Mouse (Mus musculus): ENCODE data around the gene Usp35. TPM values are rescaled to one million over a fixed set of nuclear protein-coding genes. Genes with fewer than 3 reads are reported as not detected.

Gene Usp35
- total RNA-seq, 1 experiment from 2014 or later = 9.4 TPM

DNA sequence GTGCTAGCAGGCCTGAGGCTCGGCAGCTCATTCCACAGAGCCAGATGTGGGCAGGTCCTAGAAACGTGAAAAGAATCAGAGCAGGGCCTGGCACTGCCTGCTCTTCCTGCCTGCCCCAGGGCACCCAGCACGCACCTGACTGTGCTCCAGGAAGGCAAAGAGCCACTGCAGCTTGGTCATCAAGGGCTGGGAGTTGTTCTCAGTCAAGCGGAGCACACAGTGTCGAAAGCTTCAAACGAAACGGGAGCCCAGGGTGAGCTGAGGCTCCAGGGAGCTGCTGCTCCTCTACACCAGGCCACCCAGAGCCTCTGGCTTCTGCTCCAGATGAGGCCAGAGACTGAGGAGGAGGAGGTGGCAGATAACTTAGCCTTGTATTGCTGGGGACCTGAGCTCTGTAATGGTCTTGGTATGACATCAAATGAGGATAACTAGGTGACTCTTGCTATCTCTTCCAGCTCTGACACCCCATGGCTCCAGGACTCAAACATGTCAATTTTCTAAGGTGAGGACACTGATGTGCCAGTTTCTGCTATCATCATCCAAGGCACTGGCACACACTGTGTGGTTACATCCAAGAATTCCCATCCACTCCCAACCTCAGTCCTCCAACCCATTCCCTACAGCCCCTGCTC lies 18.3 kb downstream of the Usp35 start:
- DNase-seq = no peak

DNA sequence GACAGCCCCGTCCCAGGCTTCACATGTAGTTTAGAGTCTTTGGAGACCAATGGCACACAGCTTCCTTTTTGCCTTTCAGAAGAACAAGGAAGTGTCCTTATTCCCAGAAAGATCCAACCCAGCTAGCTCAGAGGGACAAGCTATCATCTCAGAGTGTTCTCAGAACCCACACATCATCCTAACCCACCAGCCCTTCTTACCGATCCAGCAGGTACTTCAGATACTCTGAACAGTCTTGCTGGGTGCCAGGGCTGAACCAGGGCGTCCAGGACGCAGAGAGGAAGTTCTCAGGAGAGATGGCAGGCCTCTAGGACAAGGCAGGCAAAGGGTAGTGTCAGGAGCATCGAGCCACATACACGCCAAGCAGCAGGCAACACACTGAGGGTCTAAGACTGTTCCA lies 19.0 kb downstream of the Usp35 start:
- no peak for DNase-seq

DNA sequence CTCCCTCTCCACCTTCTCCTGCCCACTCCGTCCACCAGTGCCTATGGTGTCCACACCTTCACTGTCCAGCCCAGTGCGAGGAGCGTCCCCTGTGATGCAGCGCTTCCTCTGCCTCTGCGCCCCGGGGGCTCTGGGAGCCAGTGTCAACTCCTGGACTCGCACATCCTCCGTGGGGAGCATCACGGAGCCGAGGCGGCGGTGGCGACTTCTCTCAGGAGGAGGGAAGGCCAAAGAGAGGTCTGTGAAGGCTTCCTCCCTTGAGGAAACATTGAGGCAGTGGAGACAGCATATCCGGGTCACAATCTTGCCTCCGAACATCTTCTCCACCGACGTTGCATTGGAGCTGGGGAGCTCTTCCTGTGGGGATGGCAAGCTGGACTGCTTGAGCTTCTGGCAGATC lies 19.6 kb downstream of the Usp35 start:
- no peak for DNase-seq

DNA sequence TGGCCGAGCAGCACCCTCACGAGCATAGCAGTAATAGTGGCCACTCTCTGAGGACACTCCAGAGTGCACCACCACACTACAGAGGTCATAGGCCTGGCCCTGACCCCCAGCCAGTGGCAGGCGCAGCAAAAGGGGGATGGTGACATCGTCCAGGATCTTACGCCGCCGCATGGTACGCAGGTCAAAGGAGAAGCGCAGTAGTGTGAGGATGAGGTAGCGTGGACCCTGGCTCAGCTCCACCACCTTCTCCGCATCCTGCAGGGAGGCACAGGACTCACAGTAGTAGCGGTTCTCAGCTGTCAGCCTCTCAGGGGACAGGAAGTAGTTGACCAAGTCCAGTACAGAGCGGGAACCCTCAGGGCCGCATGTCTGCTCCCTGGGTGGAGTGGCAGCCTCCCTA lies 20.2 kb downstream of the Usp35 start:
- no peak for DNase-seq

DNA sequence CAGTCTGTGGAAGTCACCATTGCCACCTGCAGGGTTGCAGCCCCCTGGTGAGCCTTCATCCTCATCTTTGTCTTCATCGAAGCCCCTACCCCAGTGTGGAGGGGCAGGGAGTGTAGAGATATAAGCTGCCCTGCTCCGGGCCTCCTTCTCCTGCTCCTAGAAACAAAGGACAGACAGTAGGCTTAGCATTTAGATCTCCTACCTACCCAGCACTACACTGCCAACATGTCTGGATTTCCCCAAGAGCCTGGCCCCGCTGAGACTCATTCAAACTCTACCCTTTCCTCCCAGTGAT lies 21.5 kb downstream of the Usp35 start:
- no peak for DNase-seq

DNA sequence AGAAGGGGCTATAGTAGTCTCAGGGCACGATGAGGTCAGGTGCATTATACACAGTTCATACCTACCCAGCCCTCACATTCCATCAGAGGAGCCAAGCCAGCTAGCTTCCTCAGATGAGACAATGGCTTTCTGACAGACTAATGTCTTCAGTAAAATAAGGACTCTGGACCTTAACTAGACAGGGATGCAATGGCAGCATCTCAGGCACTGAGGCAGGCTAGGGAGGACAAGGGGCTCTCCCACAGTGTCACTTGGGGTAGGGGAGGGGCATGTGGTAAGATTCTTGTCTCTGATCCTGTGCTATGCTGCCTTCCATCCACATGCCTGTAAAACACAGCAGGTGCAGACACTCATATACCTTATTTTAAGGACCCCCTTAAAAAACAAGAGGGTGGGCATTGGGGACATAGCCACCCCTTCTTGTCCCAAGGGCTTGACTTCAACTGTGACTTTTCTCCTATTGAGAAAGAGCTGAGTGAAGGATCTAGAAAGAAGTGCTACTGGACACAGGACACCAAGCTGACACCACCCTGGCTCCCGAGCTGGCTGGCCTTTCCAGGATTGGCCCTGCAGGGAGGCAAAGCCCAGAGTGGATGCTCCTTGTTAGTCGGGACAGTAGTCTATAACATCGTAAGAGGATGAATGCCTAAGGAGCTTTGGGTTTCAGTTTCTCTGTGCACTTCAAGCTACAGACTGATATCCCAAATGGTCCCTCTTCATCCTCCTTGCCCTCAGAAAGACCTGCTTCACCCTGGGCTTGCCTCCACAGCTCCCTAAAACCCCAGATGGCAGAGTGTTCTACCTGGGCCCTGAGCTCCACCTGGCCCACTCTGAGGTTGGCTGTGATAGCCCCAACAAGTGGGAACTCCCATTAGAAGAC lies 22.1 kb downstream of the Usp35 start:
- DNase-seq = no peak

DNA sequence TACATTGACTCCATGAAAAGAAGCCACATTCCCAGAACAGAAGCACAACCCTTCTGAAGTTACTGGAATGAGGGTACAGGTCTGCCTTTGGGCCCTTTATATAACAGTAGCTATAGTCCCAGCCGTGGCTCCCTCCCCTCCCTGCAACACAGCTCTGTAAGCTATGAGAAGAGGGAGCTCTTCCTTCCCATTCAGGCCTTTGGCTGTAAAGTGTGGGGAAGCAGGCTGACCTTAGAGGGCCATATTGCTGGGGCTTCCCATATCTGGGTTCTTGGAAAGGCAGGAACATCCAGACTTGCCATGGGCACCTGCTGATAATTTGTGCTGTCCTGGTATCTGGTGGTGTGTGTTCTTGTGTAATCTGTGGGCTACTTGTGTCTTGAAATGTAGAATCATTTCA lies 24.3 kb downstream of the Usp35 start:
- DNase-seq = no peak

DNA sequence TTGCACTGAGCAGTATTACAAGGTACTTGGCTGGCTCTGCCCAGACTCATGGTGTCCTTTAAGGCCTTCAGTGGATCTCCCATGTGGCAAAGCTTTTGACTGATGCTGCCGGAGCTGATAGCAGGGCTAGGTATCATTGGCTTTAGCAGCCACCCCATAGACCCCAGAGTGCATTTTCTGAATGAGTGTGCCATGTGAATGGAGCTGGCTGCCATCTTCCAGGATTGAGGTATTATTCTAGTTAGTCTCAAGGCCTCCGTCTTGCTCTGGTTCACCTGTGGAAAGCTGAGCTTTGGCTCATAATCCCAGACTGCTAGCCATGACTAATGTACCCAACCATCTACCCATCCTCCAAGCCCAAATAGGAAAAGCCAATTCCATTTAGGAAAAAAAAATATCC lies 25.0 kb downstream of the Usp35 start:
- no peak for DNase-seq

DNA sequence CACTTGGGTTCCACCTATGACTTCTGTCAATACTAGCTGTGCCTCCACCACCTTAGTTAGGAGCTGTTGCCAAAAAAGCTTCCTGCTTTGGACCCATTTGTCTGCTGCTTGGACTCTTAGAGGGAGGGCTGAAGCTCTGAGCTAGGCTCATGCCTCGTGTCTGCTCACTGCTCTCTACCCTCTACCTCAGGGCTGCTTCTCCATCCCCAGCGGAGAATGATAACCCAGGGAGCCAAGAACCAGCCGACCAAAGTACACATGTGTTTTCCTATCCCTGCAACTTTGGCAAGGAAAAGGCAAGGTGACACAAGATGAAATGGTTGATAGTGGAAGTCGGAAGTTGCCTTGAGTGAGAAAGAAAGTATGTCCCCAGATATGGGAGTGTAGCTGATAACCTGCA lies 26.6 kb downstream of the Usp35 start:
- DNase-seq = no peak

DNA sequence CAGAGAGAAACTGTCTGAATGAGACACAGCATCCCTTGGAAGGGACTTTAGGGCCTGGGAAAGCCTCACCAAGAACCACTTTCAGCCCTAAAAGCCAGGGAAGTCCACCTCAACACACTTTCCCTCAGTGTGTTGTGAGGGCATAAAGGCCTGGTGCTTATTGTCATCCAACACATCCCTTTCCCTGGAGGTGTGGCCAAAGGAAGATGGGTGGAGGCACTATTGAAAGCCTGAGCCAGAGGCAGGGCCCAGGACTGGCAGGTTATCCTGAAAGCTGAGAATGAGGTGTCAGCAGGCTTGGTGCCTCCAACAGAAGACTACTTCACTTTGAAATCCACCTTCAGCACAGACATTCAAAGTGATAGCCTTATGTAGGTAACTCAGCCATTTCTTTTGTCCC lies 27.3 kb downstream of the Usp35 start:
- no peak for DNase-seq

DNA sequence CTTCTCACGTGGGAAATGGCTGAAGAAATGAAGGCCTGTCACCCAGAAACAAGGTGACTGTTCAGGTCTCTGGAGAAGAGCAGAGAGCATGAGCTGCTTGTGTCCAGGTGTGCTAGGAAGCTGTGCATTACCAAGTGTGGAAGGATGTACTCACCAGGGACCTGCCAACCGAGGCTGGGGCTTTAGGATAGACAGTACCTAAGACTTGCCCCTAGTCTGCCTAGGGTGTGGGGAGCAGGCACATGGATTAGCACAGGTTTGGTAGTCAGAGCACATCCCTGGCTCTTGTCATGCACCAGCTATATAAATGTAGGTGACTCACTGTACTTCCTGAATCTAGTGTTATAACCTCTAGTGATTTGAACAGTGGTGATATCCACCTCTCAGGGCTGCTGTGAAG lies 28.2 kb downstream of the Usp35 start:
- no peak for DNase-seq

DNA sequence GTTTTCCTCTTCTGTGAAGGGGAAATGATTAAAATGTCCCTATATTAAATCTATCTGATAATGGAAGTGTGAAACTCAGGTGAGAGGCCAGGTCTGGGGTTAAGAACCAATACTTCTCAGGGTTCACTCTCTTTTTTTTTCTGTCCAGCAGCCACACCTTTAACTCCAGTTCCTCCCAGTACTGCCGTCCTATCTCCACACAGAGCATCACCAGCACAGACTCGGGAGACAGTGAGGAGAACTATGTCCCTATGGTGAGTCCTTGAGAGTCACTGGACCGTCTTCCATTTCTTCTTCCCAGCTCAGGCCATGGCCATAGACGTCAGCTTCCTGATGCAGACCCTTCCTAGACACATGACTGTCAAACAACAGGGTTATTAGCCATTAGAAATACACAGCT lies 28.9 kb downstream of the Usp35 start:
- no peak for DNase-seq

DNA sequence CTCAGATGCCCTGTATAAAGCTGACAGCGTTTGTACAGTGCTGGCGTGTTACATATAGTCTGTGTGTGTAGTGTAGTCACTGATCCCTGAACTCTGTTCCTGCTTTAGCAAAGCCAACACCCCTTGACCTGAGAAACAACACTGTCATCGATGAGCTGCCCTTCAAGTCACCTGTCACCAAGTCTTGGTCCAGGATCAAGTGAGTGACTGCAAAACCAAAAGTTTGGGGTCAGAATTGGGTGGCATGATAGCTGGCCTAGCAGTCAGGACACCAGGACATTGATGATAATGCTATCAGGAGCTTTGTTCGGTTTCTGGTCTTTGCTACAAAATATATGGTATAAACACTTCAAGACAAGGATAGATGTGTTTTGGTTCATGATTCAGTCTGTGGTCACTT lies 29.6 kb downstream of the Usp35 start:
- DNase-seq = no peak

DNA sequence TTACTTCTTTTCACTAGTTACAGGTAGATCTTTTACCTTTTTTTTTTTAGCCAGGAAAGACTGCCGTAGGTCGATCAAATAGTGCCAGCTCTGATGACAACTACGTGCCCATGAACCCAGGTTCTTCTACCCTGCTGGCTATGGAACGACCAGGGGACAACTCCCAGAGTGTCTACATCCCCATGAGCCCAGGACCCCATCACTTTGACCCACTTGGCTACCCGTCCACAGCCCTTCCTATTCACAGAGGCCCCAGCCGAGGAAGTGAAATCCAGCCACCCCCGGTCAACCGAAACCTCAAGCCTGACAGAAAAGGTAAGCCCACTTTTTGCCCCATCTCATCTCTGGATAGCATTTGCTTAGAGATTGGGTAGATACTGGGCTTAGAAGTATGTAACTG lies 30.5 kb downstream of the Usp35 start:
- DNase-seq = no peak

DNA sequence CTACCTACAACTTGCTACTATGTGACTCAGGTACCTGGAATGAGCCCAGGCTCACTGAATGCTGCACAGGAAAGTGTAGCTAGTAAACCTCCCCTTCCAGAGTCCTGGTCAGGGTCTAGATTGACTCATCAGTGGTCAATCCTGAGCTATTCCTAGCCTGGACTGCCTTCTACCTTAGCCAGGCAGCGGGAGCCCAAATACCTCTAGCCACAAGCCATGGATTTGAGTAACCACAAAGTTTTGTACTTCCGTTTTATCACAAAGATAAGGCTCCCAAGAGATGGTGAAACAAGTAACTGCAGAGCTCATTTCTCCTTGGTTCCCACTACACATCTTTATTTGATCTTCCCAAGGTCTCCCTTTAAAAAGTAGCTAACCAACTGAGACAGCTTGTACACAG lies 30.9 kb downstream of the Usp35 start:
- DNase-seq = no peak

DNA sequence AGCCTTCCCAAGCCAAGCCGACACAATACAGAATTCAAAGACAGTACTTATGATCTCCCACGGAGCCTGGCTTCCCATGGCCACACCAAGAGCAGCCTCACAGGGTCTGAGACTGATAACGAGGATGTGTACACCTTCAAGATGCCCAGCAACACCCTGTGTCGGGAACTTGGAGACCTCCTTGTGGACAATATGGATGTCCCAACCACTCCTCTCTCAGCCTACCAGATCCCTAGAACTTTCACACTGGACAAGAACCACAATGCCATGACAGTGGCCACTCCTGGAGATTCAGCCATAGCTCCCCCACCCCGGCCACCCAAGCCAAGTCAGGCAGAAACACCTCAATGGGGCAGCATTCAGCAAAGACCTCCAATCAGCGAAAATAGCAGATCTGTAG lies 32.9 kb downstream of the Usp35 start:
- no peak for DNase-seq

DNA sequence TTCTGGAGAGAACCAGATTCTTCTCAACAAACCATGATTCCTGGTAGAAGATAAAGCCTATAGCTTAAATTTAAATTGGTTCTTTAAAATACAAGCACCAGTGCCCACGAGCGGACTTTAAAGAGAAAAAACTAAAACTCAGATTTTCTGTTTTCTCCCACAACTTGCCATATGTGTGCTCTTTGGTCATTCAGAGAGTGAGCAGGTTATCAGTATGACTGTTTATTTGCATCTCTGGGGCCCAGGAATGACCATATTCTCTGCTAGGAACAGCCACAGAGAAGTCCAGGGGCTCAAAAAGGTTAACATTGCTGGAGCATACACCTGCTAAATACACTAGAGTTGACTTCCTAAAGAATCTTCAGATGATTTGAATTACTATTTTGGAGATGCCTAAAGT lies 33.5 kb downstream of the Usp35 start:
- no peak for DNase-seq

DNA sequence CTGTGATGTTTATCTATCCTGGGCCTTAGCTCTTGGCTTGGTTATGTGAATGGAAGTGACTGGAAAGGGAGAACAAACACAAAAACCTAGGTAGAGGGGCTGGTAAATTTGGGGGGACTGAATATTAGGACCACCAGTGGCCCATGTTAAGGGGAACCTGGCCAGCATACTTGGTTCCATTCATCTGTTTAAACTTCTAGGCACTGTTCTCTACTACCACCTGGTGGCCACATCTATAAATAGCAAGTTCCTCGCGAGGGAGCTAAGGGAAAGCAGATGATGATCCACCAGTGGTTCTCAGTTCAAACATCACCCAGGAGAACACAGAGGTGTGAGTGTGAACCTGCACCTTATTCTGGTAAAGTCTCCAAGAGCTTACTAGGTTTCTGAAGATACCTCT lies 34.4 kb downstream of the Usp35 start:
- DNase-seq = peak; percentile 32

DNA sequence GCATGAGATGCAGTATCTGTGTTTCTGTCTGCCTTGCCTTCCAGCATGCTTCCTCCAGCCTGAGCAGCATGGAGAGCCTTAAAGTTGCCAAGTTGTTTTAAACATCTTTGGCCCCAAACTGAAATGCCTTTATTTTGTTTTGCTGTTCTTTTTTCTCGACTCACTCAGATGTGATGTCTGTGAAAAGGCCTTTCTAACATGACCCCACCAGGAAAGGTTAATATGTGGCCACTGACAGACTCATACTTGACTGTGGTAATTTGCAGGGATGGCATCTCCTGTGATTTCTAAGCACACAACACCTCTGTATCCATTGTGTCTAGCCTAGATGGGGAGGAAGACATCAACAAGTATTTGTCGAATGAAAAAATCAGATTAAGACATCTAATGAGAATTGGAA lies 34.8 kb downstream of the Usp35 start:
- DNase-seq = no peak

DNA sequence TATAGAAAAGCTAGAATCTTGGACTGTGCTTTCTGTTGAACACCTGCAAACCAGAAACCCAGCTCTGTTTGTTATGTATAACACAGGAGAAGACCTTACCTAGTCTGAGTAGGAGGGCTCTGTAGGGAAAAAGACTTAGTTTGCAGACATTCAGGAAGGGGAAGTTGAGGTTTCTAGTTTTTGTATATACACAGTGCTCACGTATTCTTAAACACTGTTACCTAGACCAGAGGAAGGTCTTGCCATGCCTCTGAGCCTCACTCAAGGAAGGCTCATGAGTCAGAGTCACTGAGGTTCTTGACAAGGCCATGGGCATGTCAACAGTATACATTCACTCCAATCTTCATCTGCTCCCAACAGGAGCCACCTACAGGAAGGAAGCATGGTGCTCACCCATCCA lies 60.8 kb downstream of the Usp35 start:
- DNase-seq = no peak

DNA sequence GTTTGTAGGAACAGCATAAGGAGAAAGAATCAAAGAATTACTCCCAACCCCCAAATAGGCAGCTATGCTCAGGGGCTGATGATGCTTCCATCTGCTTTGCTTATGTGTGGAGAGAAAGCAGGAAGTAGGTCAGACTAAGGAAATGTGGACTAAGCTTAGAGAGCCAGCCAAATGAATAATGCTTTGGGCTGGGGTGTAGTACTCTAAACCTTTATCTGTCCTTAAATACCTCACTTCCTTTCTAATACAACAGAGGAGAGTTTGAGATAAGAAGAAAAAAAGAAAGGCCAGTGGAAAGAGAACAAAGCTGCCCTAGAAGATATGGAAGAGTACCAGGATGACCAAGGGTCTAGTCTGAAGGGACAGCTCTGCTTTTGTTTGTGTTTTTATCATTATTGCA lies 61.5 kb downstream of the Usp35 start:
- DNase-seq = no peak

DNA sequence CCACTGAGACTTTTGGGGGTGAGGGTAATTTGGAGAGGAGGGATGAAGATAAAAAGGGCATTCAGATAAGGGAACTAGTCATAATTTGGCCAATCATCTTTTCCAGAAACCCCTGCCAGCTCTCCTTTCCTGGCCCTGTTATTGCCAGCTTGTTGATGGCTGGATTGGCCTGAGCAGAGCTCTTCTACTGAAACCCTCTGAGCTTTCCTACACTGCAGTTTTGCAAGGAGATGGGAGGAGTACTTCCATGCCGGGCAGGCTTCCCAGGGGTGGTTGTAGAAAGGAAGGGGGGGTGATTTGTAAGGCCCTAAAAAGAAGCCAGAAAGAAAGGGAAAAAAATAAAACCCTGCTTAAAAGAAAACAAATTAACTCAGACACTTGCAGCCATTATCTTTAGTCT lies 69.3 kb downstream of the Usp35 start:
- peak; percentile 9 for DNase-seq
